Mouse (Mus musculus): Measurements from ENCODE around the gene Ooep. TPM values are rescaled to one million over a fixed set of nuclear protein-coding genes. Genes with fewer than 3 reads are reported as not detected.

Ooep gene
- polyA plus RNA-seq, 1 experiment from 2014 or later, result 4.9 TPM

GRCm38 (mm10) chr9:78393741-78394140, 15.2 kb upstream of the Ooep start:
- Histone ChIP-seq H3K4me1 (ENCODE audit: control insufficient read depth, insufficient read depth, low read length) (no peaks in the 10 kb centered on the region), H3K27me3 (ENCODE audit: control insufficient read depth, insufficient read depth, low read length) (peaks cover 12% of the 10 kb centered on the region), H3K9ac (replicated peaks; ENCODE audit: low read depth, low read length) (no peak overlapping the region), H3K36me3 (ENCODE audit: control insufficient read depth, insufficient read depth, low read length) (no peaks in the 10 kb centered on the region), H3K27ac (ENCODE audit: low read depth, low read length) (no peak overlapping the region), H3K4me3 (ENCODE audit: low read depth, low read length) (no peak overlapping the region), H3K4me2 (ENCODE audit: low read depth, low read length) (no peak overlapping the region), H3K9me3 (ENCODE audit: control insufficient read depth, low read length) (no peaks in the 10 kb centered on the region)
- 86% methylated on average over 10 of the region's 10 CpGs for WGBS
- no peak for ATAC-seq (ENCODE audit: low read depth)

GRCm38 (mm10) chr9:78389981-78390380, 11.5 kb upstream of the Ooep start:
- no peaks in the 10 kb centered on the region for H3K4me1 ChIP-seq (ENCODE audit: control insufficient read depth, insufficient read depth, low read length)
- no peak overlapping the region for H3K27ac ChIP-seq (ENCODE audit: low read depth, low read length)
- H3K4me2 ChIP-seq (ENCODE audit: low read depth, low read length), result no peak overlapping the region
- WGBS, result 47% methylated on average over 5 of the region's 5 CpGs
- H3K27me3 ChIP-seq (ENCODE audit: control insufficient read depth, insufficient read depth, low read length), result peaks cover 1% of the 10 kb centered on the region; the same call in 1 of the 2 replicates
- no peak overlapping the region for H3K9ac ChIP-seq (replicated peaks; ENCODE audit: low read depth, low read length)
- H3K36me3 ChIP-seq (ENCODE audit: control insufficient read depth, insufficient read depth, low read length), result no peaks in the 10 kb centered on the region
- no peaks in the 10 kb centered on the region for H3K9me3 ChIP-seq (ENCODE audit: control insufficient read depth, low read length)
- no peak for ATAC-seq (ENCODE audit: low read depth)
- no peak overlapping the region for H3K4me3 ChIP-seq (ENCODE audit: low read depth, low read length)

GRCm38 (mm10) chr9:78386947-78387346, 8.4 kb upstream of the Ooep start:
- H3K27me3 ChIP-seq (ENCODE audit: control insufficient read depth, insufficient read depth, low read length), result no peaks in the 10 kb centered on the region
- no peak for ATAC-seq (ENCODE audit: low read depth)
- H3K9me3 ChIP-seq (ENCODE audit: control insufficient read depth, low read length), result no peaks in the 10 kb centered on the region
- 87% methylated on average over 7 of the region's 7 CpGs for WGBS
- no peaks in the 10 kb centered on the region for H3K4me1 ChIP-seq (ENCODE audit: control insufficient read depth, insufficient read depth, low read length)
- H3K27ac ChIP-seq (ENCODE audit: low read depth, low read length), result no peak overlapping the region
- no peak overlapping the region for H3K4me3 ChIP-seq (ENCODE audit: low read depth, low read length)
- no peak overlapping the region for H3K4me2 ChIP-seq (ENCODE audit: low read depth, low read length)
- no peak overlapping the region for H3K9ac ChIP-seq (replicated peaks; ENCODE audit: low read depth, low read length)
- H3K36me3 ChIP-seq (ENCODE audit: control insufficient read depth, insufficient read depth, low read length), result no peaks in the 10 kb centered on the region

- Histone ChIP-seq H3K4me3 (ENCODE audit: low read depth, low read length) (no peak overlapping the region), H3K9ac (replicated peaks; ENCODE audit: low read depth, low read length) (no peak overlapping the region), H3K4me2 (ENCODE audit: low read depth, low read length) (no peak overlapping the region), H3K36me3 (ENCODE audit: control insufficient read depth, insufficient read depth, low read length) (no peaks in the 10 kb centered on the region), H3K4me1 (ENCODE audit: control insufficient read depth, insufficient read depth, low read length) (no peaks in the 10 kb centered on the region), H3K27ac (ENCODE audit: low read depth, low read length) (no peak overlapping the region), H3K27me3 (ENCODE audit: control insufficient read depth, insufficient read depth, low read length) (no peaks in the 10 kb centered on the region), H3K9me3 (ENCODE audit: control insufficient read depth, low read length) (no peaks in the 10 kb centered on the region)
- ATAC-seq (ENCODE audit: low read depth), result no peak
- WGBS, result 45% methylated on average over 3 of the region's 3 CpGs
Measured at GRCm38 (mm10) chr9:78385893-78386292, 7.4 kb upstream of the Ooep start.

GRCm38 (mm10) chr9:78377546-78377945, 979 bp downstream of the Ooep start:
- Histone ChIP-seq H3K4me1 (ENCODE audit: control insufficient read depth, insufficient read depth, low read length) (peaks cover 7% of the 10 kb centered on the region), H3K27ac (ENCODE audit: low read depth, low read length) (no peak overlapping the region), H3K9ac (replicated peaks; ENCODE audit: low read depth, low read length) (peak overlapping the region; percentile 39; the same call in 1 of the 2 replicates), H3K36me3 (ENCODE audit: control insufficient read depth, insufficient read depth, low read length) (no peaks in the 10 kb centered on the region), H3K4me3 (ENCODE audit: low read depth, low read length) (peak overlapping the region; percentile 26), H3K4me2 (ENCODE audit: low read depth, low read length) (peak overlapping the region; percentile 59), H3K9me3 (ENCODE audit: control insufficient read depth, low read length) (no peaks in the 10 kb centered on the region), H3K27me3 (ENCODE audit: control insufficient read depth, insufficient read depth, low read length) (0 out of 2 replicates have a peak, but pooled peaks cover 2% of the 10 kb centered on the region)
- 38% methylated on average over 8 of the region's 8 CpGs for WGBS
- ATAC-seq (ENCODE audit: low read depth), result no peak

GRCm38 (mm10) chr9:78375486-78375885, 3.0 kb downstream of the Ooep start:
- no peaks in the 10 kb centered on the region for H3K36me3 ChIP-seq (ENCODE audit: control insufficient read depth, insufficient read depth, low read length)
- no peak overlapping the region for H3K27ac ChIP-seq (ENCODE audit: low read depth, low read length)
- no peak overlapping the region for H3K9ac ChIP-seq (replicated peaks; ENCODE audit: low read depth, low read length)
- H3K4me2 ChIP-seq (ENCODE audit: low read depth, low read length), result no peak overlapping the region
- peaks cover 7% of the 10 kb centered on the region for H3K4me1 ChIP-seq (ENCODE audit: control insufficient read depth, insufficient read depth, low read length)
- H3K9me3 ChIP-seq (ENCODE audit: control insufficient read depth, low read length), result no peaks in the 10 kb centered on the region
- WGBS, result 71% methylated on average over 4 of the region's 4 CpGs
- H3K4me3 ChIP-seq (ENCODE audit: low read depth, low read length), result no peak overlapping the region
- no peak for ATAC-seq (ENCODE audit: low read depth)
- H3K27me3 ChIP-seq (ENCODE audit: control insufficient read depth, insufficient read depth, low read length), result 0 out of 2 replicates have a peak, but pooled peaks cover 2% of the 10 kb centered on the region

- 0 out of 2 replicates have a peak, but pooled peaks cover 2% of the 10 kb centered on the region for H3K27me3 ChIP-seq (ENCODE audit: control insufficient read depth, insufficient read depth, low read length)
- H3K4me2 ChIP-seq (ENCODE audit: low read depth, low read length), result no peak overlapping the region
- H3K9ac ChIP-seq (replicated peaks; ENCODE audit: low read depth, low read length), result no peak overlapping the region
- no peak for ATAC-seq (ENCODE audit: low read depth)
- H3K9me3 ChIP-seq (ENCODE audit: control insufficient read depth, low read length), result no peaks in the 10 kb centered on the region
- H3K27ac ChIP-seq (ENCODE audit: low read depth, low read length), result no peak overlapping the region
- no peaks in the 10 kb centered on the region for H3K36me3 ChIP-seq (ENCODE audit: control insufficient read depth, insufficient read depth, low read length)
- WGBS, result 76% methylated on average over 1 of the region's 1 CpGs
- H3K4me1 ChIP-seq (ENCODE audit: control insufficient read depth, insufficient read depth, low read length), result peaks cover 7% of the 10 kb centered on the region
- no peak overlapping the region for H3K4me3 ChIP-seq (ENCODE audit: low read depth, low read length)
Measured at GRCm38 (mm10) chr9:78374885-78375389, 3.6 kb downstream of the Ooep start.

GRCm38 (mm10) chr9:78374397-78374796, 4.1 kb downstream of the Ooep start:
- Histone ChIP-seq H3K4me1 (ENCODE audit: control insufficient read depth, insufficient read depth, low read length) (peaks cover 7% of the 10 kb centered on the region), H3K4me2 (ENCODE audit: low read depth, low read length) (no peak overlapping the region), H3K36me3 (ENCODE audit: control insufficient read depth, insufficient read depth, low read length) (no peaks in the 10 kb centered on the region), H3K27me3 (ENCODE audit: control insufficient read depth, insufficient read depth, low read length) (0 out of 2 replicates have a peak, but pooled peaks cover 2% of the 10 kb centered on the region), H3K27ac (ENCODE audit: low read depth, low read length) (no peak overlapping the region), H3K9ac (replicated peaks; ENCODE audit: low read depth, low read length) (no peak overlapping the region), H3K4me3 (ENCODE audit: low read depth, low read length) (no peak overlapping the region), H3K9me3 (ENCODE audit: control insufficient read depth, low read length) (no peaks in the 10 kb centered on the region)
- ATAC-seq (ENCODE audit: low read depth), result no peak
- WGBS, result 62% methylated on average over 5 of the region's 5 CpGs

GRCm38 (mm10) chr9:78372827-78373504, 5.6 kb downstream of the Ooep start:
- 89% methylated on average over 10 of the region's 10 CpGs for WGBS
- Histone ChIP-seq H3K9me3 (ENCODE audit: control insufficient read depth, low read length) (no peaks in the 10 kb centered on the region), H3K27me3 (ENCODE audit: control insufficient read depth, insufficient read depth, low read length) (0 out of 2 replicates have a peak, but pooled peaks cover 2% of the 10 kb centered on the region), H3K36me3 (ENCODE audit: control insufficient read depth, insufficient read depth, low read length) (no peaks in the 10 kb centered on the region), H3K9ac (replicated peaks; ENCODE audit: low read depth, low read length) (no peak overlapping the region), H3K4me3 (ENCODE audit: low read depth, low read length) (no peak overlapping the region), H3K27ac (ENCODE audit: low read depth, low read length) (no peak overlapping the region), H3K4me2 (ENCODE audit: low read depth, low read length) (no peak overlapping the region), H3K4me1 (ENCODE audit: control insufficient read depth, insufficient read depth, low read length) (peaks cover 5% of the 10 kb centered on the region)
- ATAC-seq (ENCODE audit: low read depth), result no peak
